Mouse (Mus musculus) kidney, embryonic 14.5 days (tissue): ENCODE data around the gene Znhit6. TPM values are rescaled to one million over a fixed set of nuclear protein-coding genes. Genes with fewer than 3 reads are reported as not detected.

Source experiments
- ATAC-seq: fragments of 200-750 bp; cut with Nextera tagmentation; 2 replicates; pipeline ENCODE4 v1.8.0; 2017; ENCODE audit warnings: moderate number of reproducible peaks, mild to moderate bottlenecking, moderate TSS enrichment, moderate library complexity; ENCODE audit not compliant: low FRiP score, low TSS enrichment
- H3K27ac ChIP-seq: fragments of 300-500 bp; sonication (generic); 2 replicates; pipeline ENCODE4 v1.5.1; 2014; ENCODE audit warnings: low read depth, mild to moderate bottlenecking, low read length, moderate library complexity, mixed read lengths
- H3K27me3 ChIP-seq: fragments of 300-500 bp; sonication (generic); 2 replicates; pipeline ENCODE4 v1.6.1; 2014; ENCODE audit warnings: mild to moderate bottlenecking, low read length; ENCODE audit not compliant: control insufficient read depth, insufficient read depth
- H3K36me3 ChIP-seq: fragments of 300-500 bp; sonication (generic); 2 replicates; pipeline ENCODE4 v1.6.1; 2014; ENCODE audit warnings: low read length, mixed read lengths; ENCODE audit not compliant: control insufficient read depth, insufficient read depth
- H3K4me1 ChIP-seq: fragments of 300-500 bp; sonication (generic); 2 replicates; pipeline ENCODE4 v1.6.1; 2014; ENCODE audit warnings: low read length, mixed read lengths; ENCODE audit not compliant: control insufficient read depth, insufficient read depth
- H3K4me2 ChIP-seq: fragments of 300-500 bp; sonication (generic); replicated peaks from 2 replicates; pipeline ENCODE4 v1.6.1; 2014; ENCODE audit warnings: low read depth, mild to moderate bottlenecking, low read length
- H3K4me3 ChIP-seq: fragments of 300-500 bp; sonication (generic); 2 replicates; pipeline ENCODE4 v1.5.1; 2014; ENCODE audit warnings: mild to moderate bottlenecking, low read length
- H3K9ac ChIP-seq: fragments of 300-500 bp; sonication (generic); 2 replicates; pipeline ENCODE4 v1.6.1; 2014; ENCODE audit warnings: low read depth, mild to moderate bottlenecking, low read length, moderate library complexity
- H3K9me3 ChIP-seq: fragments of 300-500 bp; sonication (generic); 2 replicates; pipeline ENCODE4 v1.6.1; 2016; ENCODE audit warnings: low read length; ENCODE audit not compliant: control insufficient read depth
- WGBS: fragments of 180-500 bp; shearing (Covaris S2); extraction: QIAGEN DNeasy Blood & Tissue Kit; methylation state at CpG from one replicate; pipeline ENCODE4 v1.1.7; 2014; 5-methylcytosine and 5-hydroxymethylcytosine counted together
- polyA plus RNA-seq: library from polyadenylated mRNA; unstranded; fragments of >200 nt; fragmentation: Nextera tagmentation; extraction: Ambion mirVana; gene quantifications from 2 replicates; pipeline ENCODE4 v1.2.1, GENCODE M21; 2014

Gene Znhit6
- polyA plus RNA-seq, 1 experiment from 2014 or later = 36.2 TPM

- Histone ChIP-seq H3K4me1 (peaks cover 11% of the 10 kb centered on the region), H3K9ac (no peak overlapping the region)
- 64% methylated on average over 5 of the region's 5 CpGs for WGBS
Observed at GRCm38 (mm10) chr3:145628643-145629042, 52.6 kb downstream of the Znhit6 start.

DNA sequence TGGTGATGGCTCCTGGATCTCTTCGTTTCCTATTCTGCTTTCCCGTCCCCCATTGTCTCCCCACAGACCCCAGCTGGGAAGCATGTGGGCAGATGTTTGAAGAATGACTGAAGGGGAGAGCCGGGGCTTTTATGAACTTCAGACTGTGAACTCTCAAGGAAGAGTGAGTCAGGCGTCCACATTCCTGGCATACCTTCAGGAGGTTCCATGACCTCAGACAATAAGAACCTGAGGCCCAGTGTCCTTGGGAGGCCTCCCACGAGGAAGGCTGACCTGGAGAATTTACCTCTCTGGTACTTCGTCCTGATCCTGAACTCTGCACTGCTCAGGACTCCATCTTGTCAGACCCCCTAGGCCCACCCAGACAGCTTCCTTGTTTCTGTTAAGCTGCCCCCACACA is 56.9 kb downstream of the Znhit6 start:
- H3K36me3 ChIP-seq = no peaks in the 10 kb centered on the region
- peaks cover 14% of the 10 kb centered on the region for H3K4me1 ChIP-seq
- peak; percentile 30 for ATAC-seq
- no peaks in the 10 kb centered on the region for H3K9me3 ChIP-seq
- H3K9ac ChIP-seq = no peak overlapping the region
- H3K4me3 ChIP-seq = no peak overlapping the region
- 14% methylated on average over 6 of the region's 6 CpGs for WGBS
- H3K4me2 ChIP-seq = no peak overlapping the region
- H3K27me3 ChIP-seq = no peaks in the 10 kb centered on the region
- H3K27ac ChIP-seq = no peak overlapping the region

More at GRCm38 (mm10) chr3:145628643-145629042, 52.6 kb downstream of the Znhit6 start:
- H3K27me3 ChIP-seq = no peaks in the 10 kb centered on the region
- no peak overlapping the region for H3K4me2 ChIP-seq
- no peak overlapping the region for H3K27ac ChIP-seq
- H3K36me3 ChIP-seq = no peaks in the 10 kb centered on the region
- ATAC-seq = no peak
- no peaks in the 10 kb centered on the region for H3K9me3 ChIP-seq
- no peak overlapping the region for H3K4me3 ChIP-seq

DNA sequence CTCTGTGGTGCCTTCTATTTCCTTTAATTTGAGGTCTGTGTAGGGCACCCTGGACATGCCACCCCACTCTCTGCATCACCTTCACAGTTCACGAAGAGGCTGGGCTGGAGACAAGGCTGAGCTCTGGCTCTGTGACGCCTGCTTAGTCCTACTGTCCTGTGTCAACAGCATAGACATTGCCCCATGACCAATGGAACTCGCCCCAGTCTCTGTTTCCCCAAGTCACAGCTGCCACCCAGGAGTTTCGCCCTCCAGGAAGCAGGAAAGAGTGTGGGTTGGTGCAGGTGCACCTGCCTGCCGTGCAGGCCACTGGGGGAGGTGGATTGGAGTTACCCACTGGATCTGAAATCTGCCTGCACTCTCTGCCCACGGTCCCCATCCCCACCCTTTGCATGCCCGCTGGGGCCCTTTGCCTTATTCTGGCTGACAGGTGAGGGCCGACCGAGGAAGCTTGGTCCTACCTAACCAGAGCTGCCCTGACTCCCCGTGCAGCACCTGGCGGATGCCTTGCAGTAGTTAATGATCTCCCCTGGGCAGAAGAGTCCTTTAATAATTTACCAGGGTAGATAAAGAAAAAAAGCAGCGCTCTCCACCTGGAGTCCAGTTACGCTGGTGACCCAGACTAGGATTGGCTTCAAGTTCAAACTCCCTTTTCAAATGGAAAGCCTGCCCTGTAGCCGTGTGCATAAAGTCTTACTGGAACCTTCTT is 58.2 kb downstream of the Znhit6 start:
- H3K36me3 ChIP-seq = no peaks in the 10 kb centered on the region
- no peak overlapping the region for H3K9ac ChIP-seq
- peak overlapping the region; percentile 25 for H3K27ac ChIP-seq
- H3K27me3 ChIP-seq = no peaks in the 10 kb centered on the region
- no peaks in the 10 kb centered on the region for H3K9me3 ChIP-seq
- H3K4me3 ChIP-seq = no peak overlapping the region
- WGBS = 66% methylated on average over 14 of the region's 14 CpGs
- peaks cover 14% of the 10 kb centered on the region for H3K4me1 ChIP-seq
- ATAC-seq = peak; percentile 80
- H3K4me2 ChIP-seq = no peak overlapping the region

GRCm38 (mm10) chr3:145640170-145640569 is 64.2 kb downstream of the Znhit6 start:
- H3K27ac ChIP-seq = no peak overlapping the region
- WGBS = 88% methylated on average over 4 of the region's 4 CpGs
- H3K36me3 ChIP-seq = no peaks in the 10 kb centered on the region
- no peak overlapping the region for H3K9ac ChIP-seq
- H3K4me3 ChIP-seq = no peak overlapping the region
- H3K4me1 ChIP-seq = peaks cover 4% of the 10 kb centered on the region; the same call in 1 of the 2 replicates
- H3K27me3 ChIP-seq = no peaks in the 10 kb centered on the region
- ATAC-seq = no peak
- H3K4me2 ChIP-seq = no peak overlapping the region
- H3K9me3 ChIP-seq = no peaks in the 10 kb centered on the region

- Histone ChIP-seq H3K9ac (no peak overlapping the region), H3K4me3 (no peak overlapping the region), H3K27me3 (no peaks in the 10 kb centered on the region), H3K4me2 (no peak overlapping the region), H3K27ac (no peak overlapping the region), H3K9me3 (no peaks in the 10 kb centered on the region), H3K4me1 (peaks cover 4% of the 10 kb centered on the region; the same call in 1 of the 2 replicates), H3K36me3 (no peaks in the 10 kb centered on the region)
- WGBS = 54% methylated on average over 4 of the region's 4 CpGs
- ATAC-seq = no peak
Observed at GRCm38 (mm10) chr3:145640583-145640982, 64.6 kb downstream of the Znhit6 start.

DNA sequence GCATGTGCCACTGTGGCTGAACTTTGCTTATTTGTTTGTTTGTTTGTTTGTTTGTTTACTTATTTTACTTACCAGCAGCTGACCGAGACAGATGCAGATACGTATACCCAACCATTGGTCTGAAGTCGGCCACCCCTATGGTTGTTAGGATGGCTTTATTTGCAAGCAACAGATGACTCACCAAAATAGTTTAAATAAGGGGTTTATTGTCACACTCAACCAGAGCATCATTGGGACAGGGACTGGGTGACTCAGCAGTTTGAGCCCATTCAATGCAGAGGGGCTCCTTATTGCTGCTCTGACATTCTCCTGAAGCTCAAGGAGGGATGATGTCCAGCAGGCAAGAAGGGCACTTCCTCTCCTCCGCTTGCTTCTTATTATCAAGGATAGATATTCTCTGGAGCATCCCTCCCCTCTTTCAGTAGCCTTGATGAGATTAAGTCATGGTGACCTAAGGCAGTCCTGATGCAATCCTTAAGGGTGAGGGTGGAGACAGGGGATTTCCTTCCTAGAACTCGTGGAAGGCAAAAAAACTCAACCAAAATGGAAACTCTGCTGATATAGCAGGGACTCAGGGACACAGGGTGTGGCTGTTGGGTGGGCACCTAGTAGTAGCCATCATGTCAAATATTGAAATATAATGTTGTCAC is 65.2 kb downstream of the Znhit6 start:
- Histone ChIP-seq H3K27ac (no peak overlapping the region), H3K9ac (no peak overlapping the region), H3K4me3 (no peak overlapping the region), H3K36me3 (no peaks in the 10 kb centered on the region), H3K9me3 (no peaks in the 10 kb centered on the region), H3K27me3 (no peaks in the 10 kb centered on the region), H3K4me1 (peaks cover 5% of the 10 kb centered on the region), H3K4me2 (no peak overlapping the region)
- WGBS = 85% methylated on average over 5 of the region's 5 CpGs
- no peak for ATAC-seq

DNA sequence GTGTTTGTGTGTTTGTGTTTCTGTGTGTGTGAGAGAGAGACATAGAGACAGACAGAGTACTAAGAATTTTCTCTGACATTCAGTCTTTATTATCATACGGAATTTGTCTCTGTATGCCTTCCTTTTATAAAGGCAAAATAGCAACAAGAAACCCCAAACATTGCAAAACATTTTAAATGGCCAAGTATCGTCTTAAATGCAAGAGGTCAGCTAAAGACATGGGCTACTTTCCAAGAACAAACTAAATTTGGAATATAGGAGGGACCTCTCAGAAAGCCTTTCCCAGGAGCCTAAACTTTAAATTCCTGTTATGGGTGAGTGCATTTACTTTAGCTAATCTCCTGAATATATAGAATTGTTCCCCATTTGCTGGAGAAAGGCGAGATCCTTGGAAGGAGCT is 65.9 kb downstream of the Znhit6 start:
- no peaks in the 10 kb centered on the region for H3K36me3 ChIP-seq
- H3K9ac ChIP-seq = no peak overlapping the region
- no peak overlapping the region for H3K4me2 ChIP-seq
- no peaks in the 10 kb centered on the region for H3K9me3 ChIP-seq
- H3K27ac ChIP-seq = no peak overlapping the region
- 50% methylated on average over 3 of the region's 3 CpGs for WGBS
- H3K27me3 ChIP-seq = no peaks in the 10 kb centered on the region
- H3K4me1 ChIP-seq = peaks cover 7% of the 10 kb centered on the region
- ATAC-seq = no peak
- no peak overlapping the region for H3K4me3 ChIP-seq

DNA sequence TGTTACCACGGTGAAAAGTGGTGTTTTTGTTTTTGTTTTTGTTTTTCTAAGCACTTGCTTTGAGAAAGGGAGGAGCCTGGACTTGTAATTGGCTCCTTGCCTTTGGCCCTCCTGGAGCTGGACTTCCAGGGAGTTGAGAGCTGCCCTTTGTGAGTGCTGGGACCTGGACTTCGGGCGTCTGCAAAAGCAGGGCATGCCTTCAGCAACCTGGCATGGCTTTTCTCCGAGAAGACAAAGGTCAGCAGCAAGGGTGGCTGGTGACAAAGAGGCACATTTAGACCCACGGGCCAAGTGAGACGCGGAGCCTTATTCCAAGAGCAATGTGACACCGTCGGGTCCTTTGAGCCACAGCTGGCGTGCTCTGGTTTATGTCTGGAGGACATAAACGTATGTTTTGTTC is 66.9 kb downstream of the Znhit6 start:
- no peak for ATAC-seq

DNA sequence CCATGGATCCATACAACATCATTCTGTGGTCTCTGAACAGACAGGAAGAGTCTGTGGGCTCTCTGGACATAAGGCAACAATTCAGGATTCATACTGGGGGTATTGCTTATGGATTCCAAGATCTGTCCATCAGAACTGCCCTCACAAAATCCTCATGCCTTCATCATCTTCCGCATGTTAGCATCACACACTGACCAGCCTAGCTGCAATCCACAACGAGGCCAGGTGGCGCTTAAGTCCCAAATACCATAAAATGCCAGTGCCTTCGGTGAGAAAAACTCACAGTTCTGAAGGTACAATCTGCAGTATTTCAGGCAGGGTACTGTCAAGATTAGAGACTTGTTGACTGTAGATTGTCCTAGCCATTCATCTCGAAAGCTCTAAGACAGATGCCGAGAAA is 69.5 kb downstream of the Znhit6 start:
- Histone ChIP-seq H3K27ac (no peak overlapping the region), H3K9me3 (no peaks in the 10 kb centered on the region), H3K4me3 (no peak overlapping the region), H3K27me3 (no peaks in the 10 kb centered on the region), H3K4me1 (peaks cover 16% of the 10 kb centered on the region), H3K4me2 (no peak overlapping the region), H3K9ac (no peak overlapping the region), H3K36me3 (peaks cover 3% of the 10 kb centered on the region; the same call in 1 of the 2 replicates)
- ATAC-seq = no peak
- WGBS = 79% methylated on average over 6 of the region's 6 CpGs

More for the DNA sequence above, 66.9 kb downstream of the Znhit6 start:
- Histone ChIP-seq H3K27me3 (no peaks in the 10 kb centered on the region), H3K4me1 (peaks cover 12% of the 10 kb centered on the region), H3K9ac (no peak overlapping the region), H3K4me3 (no peak overlapping the region), H3K4me2 (no peak overlapping the region), H3K9me3 (no peaks in the 10 kb centered on the region), H3K36me3 (peaks cover 3% of the 10 kb centered on the region; the same call in 1 of the 2 replicates), H3K27ac (no peak overlapping the region)
- WGBS = 49% methylated on average over 11 of the region's 11 CpGs
